19 mouse cellular contexts compared by ENCODE assay signal in genomic region chr10:99523817-99524216, GRCm38 (mm10).
DNase-seq lines count a peak whose midpoint lies in the region; ATAC-seq lines count a peak whose summit lies in the region.
"Had no signal": no experiment of that assay in that cellular context is flagged by ENCODE, and none has a peak within 500 bp of the region (broad histone marks: within the 10 kb centered on the region; RNA-seq: fewer than 3 reads in every experiment).

No protein-coding gene starts in this region.

- no peak for ATAC-seq in heart, embryonic 14.5 days (ENCODE audit: insufficient number of reproducible peaks, insufficient read depth, low FRiP score, low read depth)
- no peak for ATAC-seq in kidney, embryonic 15.5 days (replicated peaks; ENCODE audit: low FRiP score)

- no peak overlapping the region for H3K4me2 ChIP-seq in heart, embryonic 14.5 days (ENCODE audit: low read length)
- peak overlapping the region; percentile 54; the same call in 1 of the 2 replicates for H3K4me2 ChIP-seq in kidney, embryonic 15.5 days

- no peaks in the 10 kb centered on the region for H3K36me3 ChIP-seq in heart, embryonic 10.5 days
- H3K36me3 ChIP-seq in heart, embryonic 14.5 days (ENCODE audit: control insufficient read depth, insufficient read depth, low read length) = no peaks in the 10 kb centered on the region
- no peaks in the 10 kb centered on the region for H3K36me3 ChIP-seq in kidney, embryonic 15.5 days
- no peaks in the 10 kb centered on the region for H3K36me3 ChIP-seq in limb, embryonic 10.5 days
- H3K36me3 ChIP-seq: embryonic facial prominence, embryonic 15.5 days; forebrain, embryonic 10.5 days; hindbrain, embryonic 13.5 days had no signal

- DNase-seq in heart, embryonic 10.5 days (ENCODE audit: low spot score) = no peak
- no peak for DNase-seq in heart, postnatal 4 days
- no peak for DNase-seq in heart, adult 18-20 months
- DNase-seq in kidney, adult 18-20 months = no peak
- no peak for DNase-seq in limb, embryonic 10.5 days (ENCODE audit: low spot score)
- DNase-seq in gastrocnemius, postnatal 25 days = no peak
- DNase-seq: adrenal gland, postnatal 10 days; cerebellum, adult 11 months; cerebellum, adult 8-10 months; gastrocnemius, adult 2 months; gastrocnemius, postnatal 36 days; kidney, adult 11 months had no signal

- H3K9ac ChIP-seq in heart, embryonic 14.5 days (ENCODE audit: low read length) = no peak overlapping the region
- H3K9ac ChIP-seq in kidney, embryonic 15.5 days = no peak overlapping the region
- H3K9ac ChIP-seq: embryonic facial prominence, embryonic 15.5 days; hindbrain, embryonic 13.5 days had no signal

- 64% methylated on average over 5 of the region's 5 CpGs for WGBS in heart, embryonic 10.5 days
- WGBS in heart, embryonic 14.5 days = 58% methylated on average over 5 of the region's 5 CpGs
- 51% methylated on average over 5 of the region's 5 CpGs for WGBS in kidney, embryonic 15.5 days
- 68% methylated on average over 5 of the region's 5 CpGs for WGBS in limb, embryonic 10.5 days

- peaks cover 23% of the 10 kb centered on the region for H3K4me1 ChIP-seq in heart, embryonic 10.5 days
- H3K4me1 ChIP-seq in heart, embryonic 14.5 days (ENCODE audit: control insufficient read depth in 2 of 2, insufficient read depth in 2 of 2, low read length in 2 of 2) = peaks cover 9 to 13% of the 10 kb centered on the region in 2 experiments
- H3K4me1 ChIP-seq in kidney, embryonic 15.5 days = peaks cover 32% of the 10 kb centered on the region
- peaks cover 28% of the 10 kb centered on the region for H3K4me1 ChIP-seq in limb, embryonic 10.5 days

- no peak overlapping the region for H3K4me3 ChIP-seq in heart, embryonic 10.5 days
- no peak overlapping the region for H3K4me3 ChIP-seq in heart, embryonic 14.5 days (ENCODE audit: control insufficient read depth in 1 of 2, insufficient read depth in 1 of 2, low read depth in 1 of 2, low read length in 2 of 2)
- no peak overlapping the region for H3K4me3 ChIP-seq in kidney, embryonic 15.5 days (replicated peaks)
- no peak overlapping the region for H3K4me3 ChIP-seq in limb, embryonic 10.5 days
- H3K4me3 ChIP-seq: embryonic facial prominence, embryonic 15.5 days; erythroblast, embryonic 14.5 days; forebrain, embryonic 10.5 days; gastrocnemius, adult 2 months; hindbrain, embryonic 13.5 days had no signal

- H3K27ac ChIP-seq in heart, embryonic 10.5 days = peak overlapping the region; percentile 79
- 0 out of 4 replicates have a peak overlapping the region, but pooled peaks have one; percentile 8 to 12 for H3K27ac ChIP-seq in heart, embryonic 14.5 days (replicated peaks in 1 of 2; ENCODE audit: control insufficient read depth in 1 of 2, insufficient read depth in 1 of 2, low read depth in 2 of 2, low read length in 2 of 2)
- H3K27ac ChIP-seq in kidney, embryonic 15.5 days = peak overlapping the region; percentile 87; the same call in 1 of the 2 replicates
- 0 out of 2 replicates have a peak overlapping the region, but pooled peaks have one; percentile 81 for H3K27ac ChIP-seq in limb, embryonic 10.5 days
- H3K27ac ChIP-seq: embryonic facial prominence, embryonic 15.5 days; hindbrain, embryonic 13.5 days; hindbrain, postnatal 0 days had no signal

- H3K27me3 ChIP-seq in heart, embryonic 10.5 days (ENCODE audit: insufficient read depth, poor library complexity, severe bottlenecking) = no peaks in the 10 kb centered on the region
- no peaks in the 10 kb centered on the region for H3K27me3 ChIP-seq in heart, embryonic 14.5 days (ENCODE audit: control insufficient read depth, insufficient read depth, low read length)
- H3K27me3 ChIP-seq in kidney, embryonic 15.5 days = no peaks in the 10 kb centered on the region
- H3K27me3 ChIP-seq in limb, embryonic 10.5 days (ENCODE audit: low read depth, poor library complexity, severe bottlenecking) = no peaks in the 10 kb centered on the region
- H3K27me3 ChIP-seq: embryonic facial prominence, embryonic 15.5 days; hindbrain, embryonic 13.5 days had no signal

- no peaks in the 10 kb centered on the region for H3K9me3 ChIP-seq in heart, embryonic 10.5 days
- no peaks in the 10 kb centered on the region for H3K9me3 ChIP-seq in heart, embryonic 14.5 days (ENCODE audit: control insufficient read depth, low read length)
- H3K9me3 ChIP-seq in kidney, embryonic 15.5 days (replicated peaks) = no peaks in the 10 kb centered on the region
- H3K9me3 ChIP-seq in limb, embryonic 10.5 days (replicated peaks) = no peaks in the 10 kb centered on the region
- H3K9me3 ChIP-seq: embryonic facial prominence, embryonic 15.5 days; forebrain, embryonic 10.5 days; hindbrain, embryonic 13.5 days had no signal

Comparison
In these comparisons a context has a peak if more than half of its experiments do, and no peak if none do; other contexts are left out.
1. H3K27ac ChIP-seq: peak in every context shown above with its lines; median percentile 87 in kidney, embryonic 15.5 days; 81 in limb, embryonic 10.5 days; 79 in heart, embryonic 10.5 days; 10 in heart, embryonic 14.5 days.